Mouse (Mus musculus): Measurements from ENCODE around the gene Ndufa11. TPM values are rescaled to one million over a fixed set of nuclear protein-coding genes. Genes with fewer than 3 reads are reported as not detected.

Gene Ndufa11
- polyA plus RNA-seq (2012; rRNA removed; ENCODE audit: low replicate concordance): 611 and 638 TPM in 2 replicates

DNA sequence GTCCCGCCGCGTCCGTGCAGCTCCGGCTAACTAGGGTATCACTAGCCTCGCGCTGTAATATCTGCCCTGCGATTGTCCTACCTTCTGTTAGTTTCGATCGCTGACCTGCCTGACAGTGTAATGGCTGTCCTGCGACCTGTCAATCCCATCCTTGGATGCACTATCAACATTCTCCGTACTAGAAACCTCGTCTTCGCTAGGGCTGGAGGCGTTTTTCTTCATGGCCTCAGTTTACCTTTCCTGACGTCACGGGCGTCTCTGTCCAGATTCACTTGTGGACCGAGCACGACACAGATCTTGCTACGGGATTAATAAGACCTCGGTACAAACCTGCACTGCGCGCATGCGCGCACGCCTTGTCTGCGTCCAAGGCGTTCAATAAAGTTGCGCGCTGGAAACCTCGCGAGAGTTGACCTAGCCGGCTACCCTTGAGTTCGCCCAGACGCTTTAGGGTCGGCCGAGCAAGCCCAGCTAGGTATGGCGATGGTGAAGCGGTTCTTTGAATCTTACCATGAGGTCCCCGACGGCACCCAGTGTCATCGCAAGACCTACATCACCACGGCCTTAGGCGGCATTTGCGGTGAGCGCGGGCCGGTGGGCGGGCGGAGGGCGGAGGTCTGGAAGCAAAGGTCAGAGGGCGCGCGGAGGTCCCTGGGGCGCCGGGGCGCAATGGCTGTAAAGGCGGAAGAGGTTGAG is at the start of gene Ndufa11, which contains the start of gene Vmac:
Gene Ndufa11 (plus strand): TSS at position 405 of the 696 bp plus-strand sequence.
Gene Vmac (minus strand): TSS at position 660 of the 696 bp plus-strand sequence.

DNA sequence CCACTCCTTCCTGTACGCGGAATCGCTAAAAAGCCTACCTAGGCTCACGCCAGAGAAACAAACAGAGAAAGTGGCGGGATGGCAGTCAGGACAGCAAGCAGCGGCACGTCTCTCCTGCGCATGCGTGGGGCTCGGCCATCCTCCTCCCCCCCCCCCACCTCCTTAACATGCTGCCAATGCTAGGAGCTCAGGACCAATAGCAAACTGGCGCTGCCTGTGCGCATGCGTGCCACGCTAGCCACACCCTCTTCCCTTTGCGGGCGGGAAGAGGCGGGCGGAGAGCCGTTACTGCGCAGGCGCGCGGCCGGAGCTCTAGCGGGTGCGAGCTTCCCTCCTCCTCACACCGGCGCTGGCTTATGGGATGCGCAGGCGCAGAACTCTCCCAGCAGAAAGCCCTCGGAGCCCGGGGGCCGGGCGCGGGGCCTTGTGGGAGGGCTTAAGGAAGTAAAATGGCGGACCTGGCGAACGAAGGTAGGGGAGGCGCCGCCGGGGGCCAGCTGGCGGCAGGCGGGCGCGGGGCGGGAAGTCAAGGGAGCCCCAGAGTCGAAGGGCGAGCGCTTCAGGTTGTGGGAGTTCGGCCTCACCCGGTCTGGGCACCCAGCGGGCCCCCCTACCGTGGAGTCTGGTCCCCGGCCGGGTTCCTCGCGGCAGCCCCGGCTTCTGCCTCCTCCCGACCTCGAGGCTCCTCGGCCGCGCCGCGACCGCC is 44.5 kb upstream of the Ndufa11 start, which contains the start of gene Ranbp3:
Gene Ranbp3 (plus strand): TSS at position 354 of the 706 bp plus-strand sequence.

DNA sequence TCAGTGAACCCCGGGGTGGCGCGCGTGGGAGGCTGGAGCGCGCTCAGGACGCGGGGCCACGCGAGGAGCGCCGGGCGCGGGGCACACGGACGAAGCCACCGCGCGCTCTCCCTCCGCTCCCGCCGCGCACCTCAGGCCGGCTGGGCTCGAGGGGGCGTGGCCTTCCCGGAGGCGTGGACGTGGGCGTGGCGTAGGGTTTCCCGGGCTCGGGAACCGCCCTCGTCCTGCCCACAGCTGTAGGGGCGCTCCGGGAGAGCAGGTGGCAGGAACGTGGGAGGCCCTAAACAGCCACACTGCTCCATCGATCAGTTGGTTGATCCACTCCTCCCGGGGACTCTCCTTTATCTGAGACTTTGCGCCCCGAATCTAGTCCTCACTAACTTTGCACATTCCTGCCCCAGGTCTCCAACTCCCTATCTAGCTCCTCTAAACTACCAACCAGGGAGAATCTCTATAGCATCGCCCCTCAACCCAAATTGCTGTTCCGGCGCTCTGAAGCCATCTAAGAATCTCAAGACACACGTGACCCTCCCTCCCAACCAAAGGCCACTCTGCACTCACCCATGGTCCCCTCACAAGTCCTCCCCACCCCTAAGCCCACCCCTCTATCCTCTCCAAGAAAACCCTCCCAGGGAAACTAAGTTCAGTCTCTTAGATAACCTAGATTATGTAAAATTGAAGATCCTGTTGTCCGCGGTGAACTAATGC is 40.0 kb downstream of the Ndufa11 start, which contains the start of gene Nrtn:
Gene Nrtn (minus strand): TSS at position 115 of the 708 bp plus-strand sequence.

DNA sequence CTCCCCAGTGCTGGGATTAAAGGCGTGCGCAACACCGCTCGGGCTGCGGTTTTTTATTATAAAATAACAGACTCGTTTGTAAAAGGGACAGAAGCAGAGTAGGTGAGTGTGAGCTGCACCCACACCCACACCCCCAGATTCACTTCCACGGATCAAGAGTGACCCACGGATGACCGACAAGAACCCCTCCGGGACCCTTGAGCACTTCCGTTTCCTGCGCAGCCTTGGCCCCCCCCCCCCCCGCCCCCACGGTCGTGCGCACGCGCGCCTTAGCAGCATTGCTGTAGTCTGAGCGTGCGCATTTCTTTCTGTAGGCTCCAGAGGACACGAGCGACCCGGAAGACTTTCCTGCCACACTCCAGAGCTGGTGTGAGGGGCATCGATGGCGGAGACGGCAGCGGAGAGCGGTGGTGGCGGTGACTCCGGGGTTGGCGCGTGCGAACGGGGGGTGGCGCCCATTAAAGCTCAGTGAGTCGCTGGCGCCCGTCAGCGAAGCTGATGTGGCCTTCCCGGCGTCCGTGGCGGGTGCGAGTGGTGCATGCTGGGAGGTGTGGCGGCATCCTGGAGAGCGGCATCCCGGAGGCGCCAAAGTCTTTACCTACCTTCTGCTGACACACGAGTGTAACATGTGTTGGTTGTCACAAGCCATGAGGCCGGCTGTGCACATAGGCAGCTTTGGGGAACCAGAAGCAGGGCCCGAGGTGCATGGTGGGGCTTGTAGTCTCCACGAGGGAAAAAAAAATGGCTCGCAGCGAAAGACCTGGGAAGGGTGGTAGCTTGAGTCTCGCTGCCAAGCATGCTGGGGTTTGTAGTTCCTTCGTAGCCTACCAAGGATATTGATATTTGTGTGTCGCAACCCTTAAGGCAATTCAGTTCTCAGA is 47.1 kb downstream of the Ndufa11 start, which contains the start of gene Dus3l:
Gene Dus3l (plus strand): TSS at position 284 of the 881 bp plus-strand sequence.

DNA sequence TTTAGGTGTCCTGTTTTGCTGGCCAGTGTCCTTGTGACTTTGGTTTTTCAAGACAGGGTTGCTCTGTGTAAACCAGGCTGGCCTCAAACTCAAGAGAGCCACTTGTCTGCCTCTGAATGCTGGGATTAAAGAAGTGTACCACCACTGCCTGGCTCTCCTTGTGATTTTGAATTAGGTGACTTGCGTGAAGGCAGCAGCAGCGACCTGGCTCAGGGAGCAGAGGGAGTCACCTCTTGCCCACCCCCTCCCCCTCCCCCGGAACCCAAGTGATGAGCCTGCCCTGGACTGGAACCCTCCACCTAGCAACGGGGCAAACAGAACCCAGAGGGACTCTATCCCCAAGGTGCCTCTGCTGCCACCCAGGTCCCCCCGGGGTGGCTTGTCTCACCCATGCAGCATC is 52.4 kb downstream of the Ndufa11 start, which contains the start of gene Prr22:
Gene Prr22 (plus strand): TSS at position 301 of the 400 bp plus-strand sequence.

Other genes starting within 250 kb of the Ndufa11 start
- 129 and 403 TPM in 2 replicates for gene Ptprs, start 241.3 kb upstream of the Ndufa11 start, polyA plus RNA-seq (2012; rRNA removed; ENCODE audit: low replicate concordance)
- gene Znrf4, start 205.3 kb upstream of the Ndufa11 start, polyA plus RNA-seq (2012; rRNA removed; ENCODE audit: low replicate concordance): not detected in 2 replicates
- gene Gm20219, start 163.4 kb upstream of the Ndufa11 start, polyA plus RNA-seq (2012; rRNA removed; ENCODE audit: low replicate concordance): 1.7 and 11.7 TPM in 2 replicates
- gene Safb2, start 133.2 kb upstream of the Ndufa11 start, polyA plus RNA-seq (2012; rRNA removed; ENCODE audit: low replicate concordance): 49.3 and 95.5 TPM in 2 replicates
- 47.6 and 135 TPM in 2 replicates for gene Safb, start 132.9 kb upstream of the Ndufa11 start, polyA plus RNA-seq (2012; rRNA removed; ENCODE audit: low replicate concordance)
- gene 2410015M20Rik, start 108.0 kb upstream of the Ndufa11 start, polyA plus RNA-seq (2012; rRNA removed; ENCODE audit: low replicate concordance): 212 and 312 TPM in 2 replicates
- 1,682 and 2,676 TPM in 2 replicates for gene Rpl36, start 104.4 kb upstream of the Ndufa11 start, polyA plus RNA-seq (2012; rRNA removed; ENCODE audit: low replicate concordance)
- 89.6 and 94.0 TPM in 2 replicates for gene Lonp1, start 90.9 kb upstream of the Ndufa11 start, polyA plus RNA-seq (2012; rRNA removed; ENCODE audit: low replicate concordance)
- gene Catsperd, start 89.6 kb upstream of the Ndufa11 start, polyA plus RNA-seq (2012; rRNA removed; ENCODE audit: low replicate concordance): 0.10 and 0.91 TPM in 2 replicates
- gene Ranbp3, start 44.5 kb upstream of the Ndufa11 start, polyA plus RNA-seq (2012; rRNA removed; ENCODE audit: low replicate concordance): 65.2 and 115 TPM in 2 replicates
- 26.0 and 39.8 TPM in 2 replicates for gene Vmac, start 255 bp downstream of the Ndufa11 start, polyA plus RNA-seq (2012; rRNA removed; ENCODE audit: low replicate concordance)
- gene Nrtn, start 39.8 kb downstream of the Ndufa11 start, polyA plus RNA-seq (2012; rRNA removed; ENCODE audit: low replicate concordance): 2.3 and 32.0 TPM in 2 replicates
- gene Dus3l, start 47.0 kb downstream of the Ndufa11 start, polyA plus RNA-seq (2012; rRNA removed; ENCODE audit: low replicate concordance): 49.9 and 90.2 TPM in 2 replicates
- 0.83 and 2.1 TPM in 2 replicates for gene Prr22, start 52.5 kb downstream of the Ndufa11 start, polyA plus RNA-seq (2012; rRNA removed; ENCODE audit: low replicate concordance)
- 13.1 and 38.2 TPM in 2 replicates for gene Rfx2, start 113.2 kb downstream of the Ndufa11 start, polyA plus RNA-seq (2012; rRNA removed; ENCODE audit: low replicate concordance)
- not detected in 2 replicates for gene Acsbg2, start 156.7 kb downstream of the Ndufa11 start, polyA plus RNA-seq (2012; rRNA removed; ENCODE audit: low replicate concordance)
- gene 1700061G19Rik, start 157.7 kb downstream of the Ndufa11 start, polyA plus RNA-seq (2012; rRNA removed; ENCODE audit: low replicate concordance): 0.09 and 0.19 TPM in 2 replicates
- gene Mllt1, start 217.6 kb downstream of the Ndufa11 start, polyA plus RNA-seq (2012; rRNA removed; ENCODE audit: low replicate concordance): 39.4 and 72.8 TPM in 2 replicates